ENCODE assay signal across 14 mouse cellular contexts in genomic region chr9:53750899-53751298, GRCm38 (mm10). TPM values are rescaled to one million over a fixed set of nuclear protein-coding genes. Genes with fewer than 3 reads are reported as not detected.
DNase-seq lines count a peak whose midpoint lies in the region; ATAC-seq and TF ChIP-seq lines count a peak whose summit lies in the region.
"Had no signal": no experiment of that assay in that cellular context is flagged by ENCODE, and none has a peak within 500 bp of the region (broad histone marks: within the 10 kb centered on the region; RNA-seq: fewer than 3 reads in every experiment).

No protein-coding gene starts in this region.

- TF ChIP-seq EP300 in heart, postnatal 0 days (IDR thresholded peaks at IDR 0.05; ENCODE audit: low read depth), result no peak

- H3K27ac ChIP-seq in heart, postnatal 0 days (ENCODE audit: low read depth), result no peak overlapping the region
- H3K27ac ChIP-seq in thymus, adult 2 months (ENCODE audit: control insufficient read depth, insufficient read depth, low read length), result no peak overlapping the region
- H3K27ac ChIP-seq: intestine, embryonic 15.5 days had no signal

- no peak for DNase-seq in heart, postnatal 0 days (ENCODE audit: low spot score)
- no peak for DNase-seq in heart, postnatal 14 days
- peak; percentile 21 for DNase-seq in thymus, adult 2 months
- DNase-seq in thymus, adult 18-20 months, result no peak
- no peak for DNase-seq in brain, embryonic 14.5 days (ENCODE audit: low read depth)
- no peak for DNase-seq in spleen, adult 12 weeks (ENCODE audit: low spot score)
- no peak for DNase-seq in kidney, adult 18-20 months
- no peak for DNase-seq in frontal cortex, postnatal 10 days (ENCODE audit: low spot score in 2 of 2)
- DNase-seq: adrenal gland, postnatal 25 days; cerebellum, adult 8-10 months; gastrocnemius, postnatal 10 days; retina, postnatal 1 day had no signal

- no peak for ATAC-seq in heart, postnatal 0 days (ENCODE audit: insufficient read depth, low read depth)
- ATAC-seq: intestine, embryonic 15.5 days had no signal

- no peaks in the 10 kb centered on the region for H3K36me3 ChIP-seq in heart, postnatal 0 days (replicated peaks; ENCODE audit: control insufficient read depth, insufficient read depth, low read length)
- H3K36me3 ChIP-seq in thymus, adult 2 months (ENCODE audit: control insufficient read depth, insufficient read depth, low read length), result no peaks in the 10 kb centered on the region
- H3K36me3 ChIP-seq: intestine, embryonic 15.5 days had no signal

- H3K4me2 ChIP-seq in heart, postnatal 0 days (ENCODE audit: low read depth, low read length), result no peak overlapping the region
- H3K4me2 ChIP-seq: intestine, embryonic 15.5 days had no signal

- H3K9me3 ChIP-seq in heart, postnatal 0 days (replicated peaks; ENCODE audit: control insufficient read depth, low read length), result no peaks in the 10 kb centered on the region
- H3K9me3 ChIP-seq: intestine, embryonic 15.5 days had no signal

- H3K4me1 ChIP-seq in heart, postnatal 0 days (ENCODE audit: control insufficient read depth, insufficient read depth), result no peaks in the 10 kb centered on the region
- no peaks in the 10 kb centered on the region for H3K4me1 ChIP-seq in thymus, adult 2 months (replicated peaks; ENCODE audit: control insufficient read depth, insufficient read depth, low read length)
- H3K4me1 ChIP-seq: intestine, embryonic 15.5 days had no signal

- TF ChIP-seq POLR2A in thymus, adult 2 months (IDR thresholded peaks at IDR 0.05; ENCODE audit: control insufficient read depth, extremely low read depth, insufficient read depth, low read length, poor library complexity), result no peak
- no peak for TF ChIP-seq POLR2A in brain, embryonic 14.5 days (IDR thresholded peaks at IDR 0.05; ENCODE audit: borderline replicate concordance, extremely low read depth, insufficient read depth, insufficient read length, poor library complexity, severe bottlenecking)

- peaks cover 3% of the 10 kb centered on the region; the same call in 1 of the 2 replicates for H3K27me3 ChIP-seq in heart, postnatal 0 days (ENCODE audit: control insufficient read depth, insufficient read depth, low read length)
- no peaks in the 10 kb centered on the region for H3K27me3 ChIP-seq in thymus, adult 2 months (ENCODE audit: control insufficient read depth, insufficient read depth, low read length)
- H3K27me3 ChIP-seq: intestine, embryonic 15.5 days had no signal

- H3K9ac ChIP-seq in heart, postnatal 0 days (replicated peaks; ENCODE audit: low read depth, low read length), result no peak overlapping the region
- H3K9ac ChIP-seq: intestine, embryonic 15.5 days had no signal

- intact Hi-C loops in heart, postnatal 14 days (cut with DNase I), result loop anchor here (10.0 kb wide), 1 partner anchor 64 kb away; no protein-coding TSS in a partner anchor

- H3K4me3 ChIP-seq in heart, postnatal 0 days (ENCODE audit: low read depth, low read length), result no peak overlapping the region
- no peak overlapping the region for H3K4me3 ChIP-seq in thymus, adult 2 months (ENCODE audit: control insufficient read depth, insufficient read depth, low read length)
- H3K4me3 ChIP-seq: erythroblast, embryonic 14.5 days; intestine, embryonic 15.5 days had no signal

- peak; percentile 20; the same call in 1 of the 2 replicates for TF ChIP-seq CTCF in heart, postnatal 0 days (IDR thresholded peaks at IDR 0.05; ENCODE audit: low read depth)
- TF ChIP-seq CTCF in thymus, adult 2 months (IDR thresholded peaks at IDR 0.05; ENCODE audit: borderline replicate concordance, control insufficient read depth, extremely low read depth, insufficient read depth, low read length, poor library complexity), result no peak
- TF ChIP-seq CTCF in brain, embryonic 14.5 days (IDR thresholded peaks at IDR 0.05; ENCODE audit: borderline replicate concordance, extremely low read depth, insufficient read depth, insufficient read length), result peak; percentile 8; the same call in 1 of the 2 replicates

- WGBS in heart, postnatal 0 days, result 49% methylated on average over 5 of the region's 5 CpGs
- WGBS in thymus, adult 2 months, result 52% methylated on average over 5 of the region's 5 CpGs

RNA-seq across cellular contexts. Expression of gene Slc35f2, which starts 20.4 kb away (rescaled TPM):
- 0.39 TPM in 1 of 2 replicates, not detected in the other for total RNA-seq in heart, postnatal 0 days (2014; rRNA removed; ENCODE audit: low replicate concordance)
- polyA plus RNA-seq in heart, postnatal 0 days (2015; fragmentation: Nextera tagmentation; extraction: Ambion mirVana), result 0.10 and 0.16 TPM in 2 replicates
- under 1 TPM; 0.12 to 0.41 TPM for total RNA-seq in heart, postnatal 14 days (2021)
- polyA plus RNA-seq in thymus, adult 2 months (2012; rRNA removed), result 6.6 and 6.9 TPM in 2 replicates
- 8.3 and 8.4 TPM in 2 replicates for polyA plus RNA-seq in brain, embryonic 14.5 days (2012; rRNA removed)
- polyA plus RNA-seq: erythroblast, embryonic 14.5 days had no signal

RNA-seq across cellular contexts. Expression of gene Rab39, which starts 44.9 kb away (rescaled TPM):
- not detected in 2 replicates for total RNA-seq in heart, postnatal 0 days (2014; rRNA removed; ENCODE audit: low replicate concordance)
- 0.05 TPM in 2 replicates for polyA plus RNA-seq in heart, postnatal 0 days (2015; fragmentation: Nextera tagmentation; extraction: Ambion mirVana)
- total RNA-seq in heart, postnatal 14 days (2021), result under 1 TPM; 0.12 to 0.17 TPM
- polyA plus RNA-seq in thymus, adult 2 months (2012; rRNA removed), result 0.43 and 0.46 TPM in 2 replicates
- polyA plus RNA-seq in brain, embryonic 14.5 days (2012; rRNA removed), result 1.3 and 1.7 TPM in 2 replicates
- polyA plus RNA-seq: erythroblast, embryonic 14.5 days had no signal
